Comparison of ENCODE assay signal across 8 mouse cellular contexts in genomic region chr5:21139505-21139904, GRCm38 (mm10). TPM values are rescaled to one million over a fixed set of nuclear protein-coding genes. Genes with fewer than 3 reads are reported as not detected.
DNase-seq lines count a peak whose midpoint lies in the region; ATAC-seq lines count a peak whose summit lies in the region.

No protein-coding gene starts in this region.

- H3K36me3 ChIP-seq in embryonic facial prominence, embryonic 15.5 days, result no peaks in the 10 kb centered on the region
- no peaks in the 10 kb centered on the region for H3K36me3 ChIP-seq in heart, embryonic 12.5 days
- no peaks in the 10 kb centered on the region for H3K36me3 ChIP-seq in midbrain, embryonic 14.5 days (ENCODE audit: control insufficient read depth, insufficient read depth, low read length)

- H3K4me2 ChIP-seq in embryonic facial prominence, embryonic 15.5 days (replicated peaks), result peak overlapping the region; percentile 26; the same call in 1 of the 2 replicates
- peak overlapping the region; percentile 52 for H3K4me2 ChIP-seq in heart, embryonic 12.5 days
- no peak overlapping the region for H3K4me2 ChIP-seq in midbrain, embryonic 14.5 days (ENCODE audit: low read length)

- H3K27me3 ChIP-seq in embryonic facial prominence, embryonic 15.5 days, result no peaks in the 10 kb centered on the region
- H3K27me3 ChIP-seq in heart, embryonic 12.5 days (replicated peaks), result no peaks in the 10 kb centered on the region
- no peaks in the 10 kb centered on the region for H3K27me3 ChIP-seq in midbrain, embryonic 14.5 days (ENCODE audit: control insufficient read depth, insufficient read depth, low read length)

- DNase-seq in urinary bladder, postnatal 25 days (ENCODE audit: low spot score), result peak; percentile 13
- DNase-seq in urinary bladder, adult 2 months (ENCODE audit: low spot score), result no peak
- DNase-seq in layer of hippocampus, postnatal 10 days (ENCODE audit: low spot score in 2 of 2), result peak; percentile 75 to 77
- peak; percentile 70 for DNase-seq in midbrain, embryonic 14.5 days
- no peak for DNase-seq in c-Kit-positive CD71-positive TER-119-positive erythroid progenitor cells, embryonic 14.5 days (ENCODE audit: low spot score)

- H3K27ac ChIP-seq in embryonic facial prominence, embryonic 15.5 days (replicated peaks), result peak overlapping the region; percentile 29; the same call in 1 of the 2 replicates
- H3K27ac ChIP-seq in heart, embryonic 12.5 days (ENCODE audit: poor library complexity, severe bottlenecking), result peak overlapping the region; percentile 90
- H3K27ac ChIP-seq in midbrain, embryonic 14.5 days (replicated peaks; ENCODE audit: low read depth, low read length), result 0 out of 2 replicates have a peak overlapping the region, but pooled peaks have one; percentile 1

- H3K9me3 ChIP-seq in embryonic facial prominence, embryonic 15.5 days (replicated peaks), result no peaks in the 10 kb centered on the region
- H3K9me3 ChIP-seq in heart, embryonic 12.5 days (replicated peaks), result no peaks in the 10 kb centered on the region
- no peaks in the 10 kb centered on the region for H3K9me3 ChIP-seq in midbrain, embryonic 14.5 days (ENCODE audit: control insufficient read depth, low read length)

- no peak overlapping the region for H3K4me3 ChIP-seq in embryonic facial prominence, embryonic 15.5 days (replicated peaks)
- H3K4me3 ChIP-seq in heart, embryonic 12.5 days, result no peak overlapping the region
- H3K4me3 ChIP-seq in midbrain, embryonic 14.5 days (replicated peaks; ENCODE audit: low read depth, low read length), result no peak overlapping the region

- peak; percentile 55 for ATAC-seq in embryonic facial prominence, embryonic 15.5 days (ENCODE audit: insufficient number of reproducible peaks, low FRiP score, low TSS enrichment, low read depth)
- ATAC-seq in heart, embryonic 12.5 days (ENCODE audit: insufficient number of reproducible peaks, low FRiP score), result peak; percentile 56
- ATAC-seq in midbrain, embryonic 14.5 days (ENCODE audit: low FRiP score, low TSS enrichment), result no peak
- ATAC-seq in CD4-positive, CD25-positive, alpha-beta regulatory T cell, adult 4 months, result no peak

- H3K4me1 ChIP-seq in embryonic facial prominence, embryonic 15.5 days, result 0 out of 2 replicates have a peak, but pooled peaks cover 15% of the 10 kb centered on the region
- peaks cover 35% of the 10 kb centered on the region for H3K4me1 ChIP-seq in heart, embryonic 12.5 days (replicated peaks)
- H3K4me1 ChIP-seq in midbrain, embryonic 14.5 days (ENCODE audit: control insufficient read depth, insufficient read depth, low read length), result no peaks in the 10 kb centered on the region

- 30% methylated on average over 9 of the region's 9 CpGs for WGBS in embryonic facial prominence, embryonic 15.5 days
- 26% methylated on average over 9 of the region's 9 CpGs for WGBS in heart, embryonic 12.5 days
- 54% methylated on average over 9 of the region's 9 CpGs for WGBS in midbrain, embryonic 14.5 days

- H3K9ac ChIP-seq in embryonic facial prominence, embryonic 15.5 days, result no peak overlapping the region
- H3K9ac ChIP-seq in heart, embryonic 12.5 days, result peak overlapping the region; percentile 40
- no peak overlapping the region for H3K9ac ChIP-seq in midbrain, embryonic 14.5 days (replicated peaks; ENCODE audit: low read length)

RNA-seq across cellular contexts. Expression of gene Gsap, which starts 46.5 kb away (rescaled TPM):
- polyA plus RNA-seq in urinary bladder, adult 2 months (2012; rRNA removed), result 3.4 and 3.7 TPM in 2 replicates
- 3.1 and 3.6 TPM in 2 replicates for polyA plus RNA-seq in embryonic facial prominence, embryonic 15.5 days (2015; fragmentation: Nextera tagmentation; extraction: Ambion mirVana)
- polyA plus RNA-seq in heart, embryonic 12.5 days (2016; fragmentation: Nextera tagmentation; extraction: Ambion mirVana), result 0.41 and 0.71 TPM in 2 replicates
- 10 to 100 TPM; 11.6 to 13.0 TPM for total RNA-seq in layer of hippocampus, postnatal 10 days (2021)
- 9.1 and 9.2 TPM in 2 replicates for polyA plus RNA-seq in midbrain, embryonic 14.5 days (2014; fragmentation: Nextera tagmentation; extraction: Ambion mirVana)
- 10 to 100 TPM; 36.4 to 48.7 TPM for polyA plus RNA-seq in CD4-positive, CD25-positive, alpha-beta regulatory T cell, adult 4 months (2017; shearing (Covaris generic))

Comparison
In these comparisons a context has a peak if more than half of its experiments do, and no peak if none do; other contexts are left out.
1. DNase-seq: peak in urinary bladder, postnatal 25 days (single experiment), layer of hippocampus, postnatal 10 days (2 of 2) and midbrain, embryonic 14.5 days (single experiment); none in urinary bladder, adult 2 months (single experiment) and c-Kit-positive CD71-positive TER-119-positive erythroid progenitor cells, embryonic 14.5 days (single experiment).
2. ATAC-seq: peak in embryonic facial prominence, embryonic 15.5 days (single experiment) and heart, embryonic 12.5 days (single experiment); none in midbrain, embryonic 14.5 days (single experiment) and CD4-positive, CD25-positive, alpha-beta regulatory T cell, adult 4 months (single experiment).
3. H3K27ac ChIP-seq: peak in every context shown above with its lines; median percentile 90 in heart, embryonic 12.5 days; 29 in embryonic facial prominence, embryonic 15.5 days; 1 in midbrain, embryonic 14.5 days.